Mouse (Mus musculus) cortical plate, adult 2 months (tissue): ENCODE measurements around the gene Scrn1.

ENCODE experiments used
- CTCF ChIP-seq: fragments of 200-500 bp; IDR thresholded peaks from 2 replicates; pipeline ENCODE4 v1.5.1; 2011; ENCODE audit warnings: mild to moderate bottlenecking, control low read depth, low read length; ENCODE audit not compliant: insufficient read depth; ENCODE audit errors: extremely low read depth
- POLR2A ChIP-seq: fragments of 200-500 bp; IDR thresholded peaks from 2 replicates; pipeline ENCODE4 v1.6.1; 2011; ENCODE audit warnings: mild to moderate bottlenecking, low read length, control low read depth; ENCODE audit not compliant: insufficient read depth; ENCODE audit errors: extremely low read depth

GRCm38 (mm10) chr6:54566546-54566919 is 244 bp upstream of the Scrn1 start:
- TF ChIP-seq CTCF (no peak), POLR2A (no peak)
